Mouse (Mus musculus): ENCODE measurements around the gene Gsn. TPM values are rescaled to one million over a fixed set of nuclear protein-coding genes. Genes with fewer than 3 reads are reported as not detected.

Gsn gene
- total and polyA plus RNA-seq, 2 experiments = 16.9 to 22.5 TPM

DNA sequence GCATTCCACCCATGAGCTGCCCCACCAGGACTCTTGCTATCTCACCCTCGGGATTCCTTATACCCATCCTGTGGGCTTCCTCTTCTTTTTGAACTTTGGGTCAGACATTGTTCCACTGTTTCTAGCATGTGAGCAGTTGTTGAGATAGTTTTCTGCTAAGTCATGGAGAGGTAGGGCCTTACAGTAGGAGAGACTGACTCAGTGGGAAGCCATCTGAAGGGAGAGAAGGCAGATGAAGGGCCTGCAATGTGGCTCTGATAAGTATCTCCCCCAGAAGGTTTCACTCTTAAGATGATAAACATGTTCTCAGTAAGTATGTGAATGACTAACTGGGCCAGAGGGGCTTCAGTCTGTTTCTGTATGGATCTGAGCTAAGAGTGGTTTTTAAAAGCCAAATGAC lies 7.9 kb downstream of the Gsn start:
- WGBS = 66% methylated on average over 1 of the region's 1 CpGs
- TF ChIP-seq CTCF (IDR thresholded peaks at IDR 0.05; ENCODE audit: low read depth, low read length) = no peak
- no peak for TF ChIP-seq POLR2A (IDR thresholded peaks at IDR 0.05; ENCODE audit: extremely low read depth, insufficient read depth, low read length)
- H3K4me3 ChIP-seq (ENCODE audit: insufficient read depth, low read depth, low read length) = no peak overlapping the region
- H3K27ac ChIP-seq (replicated peaks; ENCODE audit: insufficient read depth, low read depth, low read length) = no peak overlapping the region
- no peaks in the 10 kb centered on the region for H3K79me2 ChIP-seq (ENCODE audit: control insufficient read depth, insufficient read depth, low read length)
- no peak for DNase-seq (ENCODE audit: extremely low read depth, low read depth, low spot score)
- H3K36me3 ChIP-seq (ENCODE audit: control insufficient read depth, insufficient read depth, low read length) = no peaks in the 10 kb centered on the region
- no peak overlapping the region for H3K9ac ChIP-seq (ENCODE audit: low read depth, low read length)
- H3K27me3 ChIP-seq (ENCODE audit: control insufficient read depth, insufficient read depth, low read length) = no peaks in the 10 kb centered on the region
- H3K4me1 ChIP-seq (ENCODE audit: control insufficient read depth, insufficient read depth, low read length) = no peaks in the 10 kb centered on the region

DNA sequence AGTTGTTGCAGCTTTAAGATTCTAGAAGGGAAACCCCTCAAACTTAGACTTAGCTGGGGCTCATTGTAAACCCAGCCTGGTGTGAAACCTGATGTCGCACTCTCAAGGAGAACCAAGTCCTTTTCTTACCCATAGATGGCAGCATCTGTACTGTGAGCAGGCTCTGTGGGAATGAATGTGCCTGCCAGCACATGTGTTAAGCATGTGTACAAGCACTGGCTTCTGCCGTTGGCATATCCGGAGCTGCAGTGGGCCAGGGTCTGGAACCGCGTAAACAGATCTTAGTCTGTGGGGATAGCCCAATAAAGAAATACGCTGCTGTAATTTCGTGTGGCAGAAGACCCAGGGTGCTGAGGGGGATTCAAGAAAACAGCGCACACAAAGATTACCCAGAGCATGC lies 9.1 kb downstream of the Gsn start:
- WGBS = 58% methylated on average over 8 of the region's 8 CpGs
- peak; percentile 42 for DNase-seq (ENCODE audit: extremely low read depth, low read depth, low spot score)
- Histone ChIP-seq H3K27ac (replicated peaks; ENCODE audit: insufficient read depth, low read depth, low read length) (no peak overlapping the region), H3K27me3 (ENCODE audit: control insufficient read depth, insufficient read depth, low read length) (no peaks in the 10 kb centered on the region), H3K79me2 (ENCODE audit: control insufficient read depth, insufficient read depth, low read length) (no peaks in the 10 kb centered on the region), H3K4me3 (ENCODE audit: insufficient read depth, low read depth, low read length) (no peak overlapping the region), H3K4me1 (ENCODE audit: control insufficient read depth, insufficient read depth, low read length) (no peaks in the 10 kb centered on the region), H3K9ac (ENCODE audit: low read depth, low read length) (no peak overlapping the region), H3K36me3 (ENCODE audit: control insufficient read depth, insufficient read depth, low read length) (no peaks in the 10 kb centered on the region)
- TF ChIP-seq POLR2A (IDR thresholded peaks at IDR 0.05; ENCODE audit: extremely low read depth, insufficient read depth, low read length) = no peak
- TF ChIP-seq CTCF (IDR thresholded peaks at IDR 0.05; ENCODE audit: low read depth, low read length) = peak; percentile 22; the same call in 1 of the 2 replicates

DNA sequence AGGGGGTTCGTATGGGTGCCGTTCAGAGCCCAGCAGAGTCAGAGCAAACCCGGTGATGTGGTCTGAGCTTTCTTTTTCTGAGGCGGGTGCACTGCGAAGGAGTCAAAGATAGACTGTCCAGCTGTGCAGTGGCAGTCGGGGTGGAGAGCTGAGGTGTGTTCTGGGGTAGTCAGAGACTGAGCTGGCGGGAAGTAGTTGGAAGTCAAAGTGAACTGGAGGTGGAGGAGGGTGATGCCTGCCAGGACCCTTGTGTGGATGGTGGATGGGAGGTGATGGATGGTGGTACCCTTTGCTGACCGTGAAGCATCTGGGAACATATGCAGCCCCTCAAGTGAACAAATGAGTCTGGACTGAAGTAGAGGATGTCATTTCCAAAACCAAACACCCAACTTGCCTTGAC lies 9.6 kb downstream of the Gsn start:
- DNase-seq (ENCODE audit: extremely low read depth, low read depth, low spot score) = no peak
- no peak for TF ChIP-seq CTCF (IDR thresholded peaks at IDR 0.05; ENCODE audit: low read depth, low read length)
- no peak for TF ChIP-seq POLR2A (IDR thresholded peaks at IDR 0.05; ENCODE audit: extremely low read depth, insufficient read depth, low read length)
- Histone ChIP-seq H3K27me3 (ENCODE audit: control insufficient read depth, insufficient read depth, low read length) (no peaks in the 10 kb centered on the region), H3K36me3 (ENCODE audit: control insufficient read depth, insufficient read depth, low read length) (no peaks in the 10 kb centered on the region), H3K4me3 (ENCODE audit: insufficient read depth, low read depth, low read length) (no peak overlapping the region), H3K9ac (ENCODE audit: low read depth, low read length) (no peak overlapping the region), H3K4me1 (ENCODE audit: control insufficient read depth, insufficient read depth, low read length) (no peaks in the 10 kb centered on the region), H3K27ac (replicated peaks; ENCODE audit: insufficient read depth, low read depth, low read length) (no peak overlapping the region), H3K79me2 (ENCODE audit: control insufficient read depth, insufficient read depth, low read length) (no peaks in the 10 kb centered on the region)
- WGBS = 87% methylated on average over 8 of the region's 8 CpGs

DNA sequence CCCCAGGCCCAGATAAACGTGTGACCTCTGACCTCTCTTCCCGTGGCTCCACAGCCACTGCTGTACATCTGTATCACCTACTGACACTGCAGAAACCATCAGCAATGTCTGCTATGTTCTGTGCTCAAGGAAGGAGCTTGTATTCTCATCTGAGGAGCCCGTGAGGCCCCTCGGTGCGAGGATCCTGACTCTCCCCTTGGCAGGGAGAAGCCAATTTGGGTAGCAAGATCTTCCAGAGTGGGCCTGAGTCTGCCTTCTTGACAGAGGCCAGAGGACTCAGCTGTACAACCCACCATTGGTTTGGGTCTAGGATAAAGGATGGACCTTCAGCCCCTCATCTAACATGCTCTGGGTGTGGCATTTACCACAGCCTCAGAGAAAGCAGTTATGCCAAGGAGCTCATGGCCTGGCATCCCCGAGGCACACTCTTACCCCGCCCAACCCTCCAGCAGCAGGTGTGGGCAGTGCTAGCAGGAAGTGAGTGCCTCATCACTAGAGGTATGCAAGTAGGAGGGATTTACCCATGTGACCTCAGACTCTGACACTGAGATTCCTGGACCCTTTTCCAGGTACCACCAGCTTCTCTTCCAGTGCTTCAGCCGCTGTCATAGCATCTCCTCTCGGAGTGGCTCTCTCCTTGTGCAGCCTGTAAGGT lies 10.2 kb downstream of the Gsn start:
- Histone ChIP-seq H3K27ac (replicated peaks; ENCODE audit: insufficient read depth, low read depth, low read length) (no peak overlapping the region), H3K4me1 (ENCODE audit: control insufficient read depth, insufficient read depth, low read length) (no peaks in the 10 kb centered on the region), H3K4me3 (ENCODE audit: insufficient read depth, low read depth, low read length) (no peak overlapping the region), H3K27me3 (ENCODE audit: control insufficient read depth, insufficient read depth, low read length) (no peaks in the 10 kb centered on the region), H3K36me3 (ENCODE audit: control insufficient read depth, insufficient read depth, low read length) (no peaks in the 10 kb centered on the region), H3K79me2 (ENCODE audit: control insufficient read depth, insufficient read depth, low read length) (no peaks in the 10 kb centered on the region), H3K9ac (ENCODE audit: low read depth, low read length) (no peak overlapping the region)
- DNase-seq (ENCODE audit: extremely low read depth, low read depth, low spot score) = no peak
- 78% methylated on average over 9 of the region's 9 CpGs for WGBS
- no peak for TF ChIP-seq POLR2A (IDR thresholded peaks at IDR 0.05; ENCODE audit: extremely low read depth, insufficient read depth, low read length)
- TF ChIP-seq CTCF (IDR thresholded peaks at IDR 0.05; ENCODE audit: low read depth, low read length) = no peak

DNA sequence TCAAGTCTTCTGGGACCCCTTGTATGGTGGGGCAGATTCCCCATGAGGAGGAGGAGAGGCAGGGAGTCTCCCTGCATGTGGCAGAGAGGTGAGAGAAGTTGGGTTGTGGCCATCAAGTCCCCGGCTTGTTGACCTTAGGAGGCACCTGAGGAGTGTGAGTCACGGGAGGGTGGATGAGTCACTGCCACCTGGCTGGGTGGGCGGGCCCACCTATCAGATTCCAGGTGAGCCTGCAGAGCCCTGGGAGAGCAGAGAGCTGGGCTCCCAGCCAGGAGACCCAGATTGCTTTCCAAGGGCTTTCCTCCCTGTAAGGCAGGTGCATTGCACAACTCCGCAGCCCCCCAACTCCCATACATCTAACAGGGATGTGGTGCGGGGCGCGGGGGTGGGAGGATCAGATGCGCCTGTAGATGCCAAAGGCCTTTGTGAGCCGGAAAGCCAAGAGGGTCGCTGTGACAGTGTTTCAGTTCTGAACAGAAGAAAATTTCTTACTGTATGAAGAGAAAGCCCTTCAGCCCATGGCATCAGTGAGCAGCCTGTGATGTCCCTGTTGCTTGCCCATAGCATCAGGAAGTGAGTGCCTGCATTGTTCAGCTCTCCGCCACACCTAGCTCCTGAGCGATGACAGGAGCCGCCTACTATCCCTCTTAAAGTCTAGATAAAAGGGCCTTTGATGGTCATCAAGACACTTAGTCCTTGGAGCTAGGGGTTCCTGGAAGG lies 11.1 kb downstream of the Gsn start:
- Histone ChIP-seq H3K4me3 (ENCODE audit: insufficient read depth, low read depth, low read length) (no peak overlapping the region), H3K9ac (ENCODE audit: low read depth, low read length) (no peak overlapping the region), H3K4me1 (ENCODE audit: control insufficient read depth, insufficient read depth, low read length) (no peaks in the 10 kb centered on the region), H3K27ac (replicated peaks; ENCODE audit: insufficient read depth, low read depth, low read length) (no peak overlapping the region), H3K36me3 (ENCODE audit: control insufficient read depth, insufficient read depth, low read length) (no peaks in the 10 kb centered on the region), H3K79me2 (ENCODE audit: control insufficient read depth, insufficient read depth, low read length) (no peaks in the 10 kb centered on the region), H3K27me3 (ENCODE audit: control insufficient read depth, insufficient read depth, low read length) (no peaks in the 10 kb centered on the region)
- WGBS = 91% methylated on average over 13 of the region's 13 CpGs
- DNase-seq (ENCODE audit: extremely low read depth, low read depth, low spot score) = no peak
- TF ChIP-seq POLR2A (IDR thresholded peaks at IDR 0.05; ENCODE audit: extremely low read depth, insufficient read depth, low read length) = no peak
- TF ChIP-seq CTCF (IDR thresholded peaks at IDR 0.05; ENCODE audit: low read depth, low read length) = no peak
